11 mouse cellular contexts compared by ENCODE assay signal in genomic region chr1:178205701-178206325, GRCm38 (mm10). TPM values are rescaled to one million over a fixed set of nuclear protein-coding genes. Genes with fewer than 3 reads are reported as not detected.
DNase-seq lines count a peak whose midpoint lies in the region; ATAC-seq and TF ChIP-seq lines count a peak whose summit lies in the region.
"Had no signal": no experiment of that assay in that cellular context is flagged by ENCODE, and none has a peak within 500 bp of the region (broad histone marks: within the 10 kb centered on the region; RNA-seq: fewer than 3 reads in every experiment).

No protein-coding gene starts in this region.

- no peak for ATAC-seq in kidney, embryonic 15.5 days (replicated peaks; ENCODE audit: low FRiP score)
- ATAC-seq in heart, embryonic 16.5 days (replicated peaks; ENCODE audit: extremely low read depth, insufficient read depth, low FRiP score) = no peak
- ATAC-seq in intestine, postnatal 0 days = no peak
- ATAC-seq: forebrain, embryonic 15.5 days had no signal

- DNase-seq in kidney, adult 2 months = peak; percentile 41
- peak; percentile 23 for DNase-seq in NIH3T3 (ENCODE audit: low read depth)
- peak; percentile 31 for DNase-seq in R1 (ENCODE audit: low read depth, low spot score)
- no peak for DNase-seq in right cerebral cortex, adult 2 months (ENCODE audit: low spot score in 2 of 2)
- DNase-seq: cerebellum, postnatal 25 days; left cerebral cortex, postnatal 4 days had no signal

- WGBS in kidney, adult 2 months = 52% methylated on average over 10 of the region's 10 CpGs
- 88% methylated on average over 10 of the region's 10 CpGs for WGBS in kidney, embryonic 15.5 days
- WGBS in heart, embryonic 16.5 days = 68% methylated on average over 10 of the region's 10 CpGs
- WGBS in intestine, postnatal 0 days = 75% methylated on average over 10 of the region's 10 CpGs

- H3K4me1 ChIP-seq in kidney, adult 2 months (ENCODE audit: control insufficient read depth, insufficient read depth, low read length) = no peaks in the 10 kb centered on the region; the same call in 1 of the 2 replicates
- H3K4me1 ChIP-seq in kidney, embryonic 15.5 days = no peaks in the 10 kb centered on the region
- H3K4me1 ChIP-seq in heart, embryonic 16.5 days (ENCODE audit: control insufficient read depth, insufficient read depth, low read length) = peaks cover 12% of the 10 kb centered on the region
- H3K4me1 ChIP-seq in intestine, postnatal 0 days (replicated peaks; ENCODE audit: control insufficient read depth, insufficient read depth, low read length) = no peaks in the 10 kb centered on the region
- H3K4me1 ChIP-seq: forebrain, embryonic 15.5 days had no signal

- no peaks in the 10 kb centered on the region for H3K9me3 ChIP-seq in kidney, embryonic 15.5 days (replicated peaks)
- H3K9me3 ChIP-seq in heart, embryonic 16.5 days (replicated peaks; ENCODE audit: control insufficient read depth, low read length) = peaks cover 3% of the 10 kb centered on the region; the same call in 1 of the 2 replicates
- H3K9me3 ChIP-seq in intestine, postnatal 0 days (ENCODE audit: control insufficient read depth) = no peaks in the 10 kb centered on the region
- H3K9me3 ChIP-seq: forebrain, embryonic 15.5 days had no signal

- H3K9ac ChIP-seq in kidney, embryonic 15.5 days = no peak overlapping the region
- H3K9ac ChIP-seq in heart, embryonic 16.5 days (ENCODE audit: low read length) = no peak overlapping the region
- no peak overlapping the region for H3K9ac ChIP-seq in intestine, postnatal 0 days (ENCODE audit: low read depth, low read length)
- H3K9ac ChIP-seq: embryonic facial prominence, embryonic 13.5 days; forebrain, embryonic 15.5 days had no signal

- no peak overlapping the region for H3K4me3 ChIP-seq in kidney, adult 2 months (ENCODE audit: insufficient read depth, low read depth, low read length)
- H3K4me3 ChIP-seq in kidney, embryonic 15.5 days (replicated peaks) = no peak overlapping the region
- H3K4me3 ChIP-seq in heart, embryonic 16.5 days (ENCODE audit: low read length) = no peak overlapping the region
- H3K4me3 ChIP-seq in intestine, postnatal 0 days (ENCODE audit: low read depth, low read length) = no peak overlapping the region
- H3K4me3 ChIP-seq: embryonic facial prominence, embryonic 13.5 days; forebrain, embryonic 15.5 days had no signal

- no peak for TF ChIP-seq POLR2A in kidney, adult 2 months (IDR thresholded peaks at IDR 0.05; ENCODE audit: low read depth, low read length)

- H3K27ac ChIP-seq in kidney, adult 2 months (ENCODE audit: insufficient read depth, low read depth, low read length) = no peak overlapping the region
- no peak overlapping the region; the same call in 1 of the 2 replicates for H3K27ac ChIP-seq in kidney, embryonic 15.5 days
- H3K27ac ChIP-seq in heart, embryonic 16.5 days (ENCODE audit: low read length) = peak overlapping the region; percentile 55; the same call in 1 of the 2 replicates
- no peak overlapping the region for H3K27ac ChIP-seq in intestine, postnatal 0 days (ENCODE audit: low read depth, low read length)
- H3K27ac ChIP-seq: embryonic facial prominence, embryonic 13.5 days; forebrain, embryonic 15.5 days had no signal

- H3K4me2 ChIP-seq in kidney, embryonic 15.5 days = no peak overlapping the region
- no peak overlapping the region for H3K4me2 ChIP-seq in heart, embryonic 16.5 days (ENCODE audit: low read depth, low read length)
- H3K4me2 ChIP-seq in intestine, postnatal 0 days (replicated peaks; ENCODE audit: low read depth) = no peak overlapping the region
- H3K4me2 ChIP-seq: embryonic facial prominence, embryonic 13.5 days; forebrain, embryonic 15.5 days had no signal

- no peak for TF ChIP-seq CTCF in kidney, adult 2 months (conservative IDR thresholded peaks at IDR 0.05; ENCODE audit: insufficient read depth, insufficient read length, low read depth, low read length)
- TF ChIP-seq CTCF in intestine, postnatal 0 days (IDR thresholded peaks at IDR 0.05; ENCODE audit: low read depth) = no peak

- no peaks in the 10 kb centered on the region for H3K27me3 ChIP-seq in kidney, adult 2 months (replicated peaks; ENCODE audit: control insufficient read depth, insufficient read depth, low read length)
- H3K27me3 ChIP-seq in kidney, embryonic 15.5 days = no peaks in the 10 kb centered on the region
- H3K27me3 ChIP-seq in heart, embryonic 16.5 days (ENCODE audit: control insufficient read depth, insufficient read depth, low read length) = no peaks in the 10 kb centered on the region
- H3K27me3 ChIP-seq in intestine, postnatal 0 days (replicated peaks; ENCODE audit: control insufficient read depth, insufficient read depth, low read length) = no peaks in the 10 kb centered on the region
- H3K27me3 ChIP-seq: embryonic facial prominence, embryonic 13.5 days; forebrain, embryonic 15.5 days had no signal

- no peaks in the 10 kb centered on the region for H3K36me3 ChIP-seq in kidney, adult 2 months (ENCODE audit: control insufficient read depth, insufficient read depth, low read length)
- H3K36me3 ChIP-seq in kidney, embryonic 15.5 days = peaks cover 7% of the 10 kb centered on the region
- H3K36me3 ChIP-seq in heart, embryonic 16.5 days (ENCODE audit: control insufficient read depth, insufficient read depth) = no peaks in the 10 kb centered on the region
- no peaks in the 10 kb centered on the region for H3K36me3 ChIP-seq in intestine, postnatal 0 days (ENCODE audit: control insufficient read depth, insufficient read depth)

RNA-seq across cellular contexts. Expression of gene Desi2, which starts 18.6 kb away (rescaled TPM):
- 6.4 TPM in 2 replicates for polyA plus RNA-seq in kidney, adult 2 months (2012; rRNA removed)
- 23.2 and 25.1 TPM in 2 replicates for polyA plus RNA-seq in kidney, embryonic 15.5 days (2015; fragmentation: Nextera tagmentation; extraction: Ambion mirVana)
- polyA plus RNA-seq in heart, embryonic 16.5 days (2015; fragmentation: Nextera tagmentation; extraction: Ambion mirVana) = 20.6 and 21.2 TPM in 2 replicates
- 26.9 and 29.9 TPM in 2 replicates for polyA plus RNA-seq in intestine, postnatal 0 days (2015; fragmentation: Nextera tagmentation; extraction: Ambion mirVana)

Comparison
In these comparisons a context has a peak if more than half of its experiments do, and no peak if none do; other contexts are left out.
1. DNase-seq: peak in kidney, adult 2 months (single experiment), NIH3T3 (single experiment) and R1 (single experiment); none in right cerebral cortex, adult 2 months (0 of 2).